Mouse (Mus musculus) forebrain, embryonic 16.5 days (tissue): ENCODE results near the gene Zfp503. TPM values are rescaled to one million over a fixed set of nuclear protein-coding genes. Genes with fewer than 3 reads are reported as not detected.

Experiments
- ATAC-seq: fragments of 200-750 bp; cut with Nextera tagmentation; 2 replicates; pipeline ENCODE4 v1.8.0; 2017; ENCODE audit warnings: mild to moderate bottlenecking, moderate library complexity
- H3K27ac ChIP-seq: fragments of 300-500 bp; sonication (generic); 2 replicates; pipeline ENCODE4 v1.5.1; 2014; ENCODE audit warnings: low read length, control low read depth
- H3K27me3 ChIP-seq: fragments of 300-500 bp; sonication (generic); replicated peaks from 2 replicates; pipeline ENCODE4 v1.6.1; 2014; ENCODE audit warnings: low read length; ENCODE audit not compliant: control insufficient read depth, insufficient read depth
- H3K36me3 ChIP-seq: fragments of 300-500 bp; sonication (generic); 2 replicates; pipeline ENCODE4 v1.6.1; 2014; ENCODE audit not compliant: control insufficient read depth, insufficient read depth
- H3K4me1 ChIP-seq: fragments of 300-500 bp; sonication (generic); replicated peaks from 2 replicates; pipeline ENCODE4 v1.6.1; 2014; ENCODE audit warnings: low read length; ENCODE audit not compliant: control insufficient read depth, insufficient read depth
- H3K4me2 ChIP-seq: fragments of 300-500 bp; sonication (generic); 2 replicates; pipeline ENCODE4 v1.6.1; 2014; ENCODE audit warnings: mild to moderate bottlenecking, low read length, control low read depth
- H3K4me3 ChIP-seq: fragments of 300-500 bp; sonication (generic); replicated peaks from 2 replicates; pipeline ENCODE4 v1.5.1; 2014; ENCODE audit warnings: mild to moderate bottlenecking, low read length, control low read depth
- H3K9ac ChIP-seq: fragments of 300-500 bp; sonication (generic); replicated peaks from 2 replicates; pipeline ENCODE4 v1.6.1; 2014; ENCODE audit warnings: low read depth, low read length, control low read depth
- H3K9me3 ChIP-seq: fragments of 300-500 bp; sonication (generic); 2 replicates; pipeline ENCODE4 v1.6.1; 2016; ENCODE audit warnings: low read length; ENCODE audit not compliant: control insufficient read depth
- WGBS: fragments of 180-500 bp; shearing (Covaris S2); extraction: QIAGEN DNeasy Blood & Tissue Kit; methylation state at CpG from one replicate; pipeline ENCODE4 v1.1.7; 2014; 5-methylcytosine and 5-hydroxymethylcytosine counted together
- polyA plus RNA-seq: library from polyadenylated mRNA; unstranded; fragments of >200 nt; fragmentation: Nextera tagmentation; extraction: Ambion mirVana; gene quantifications from 2 replicates; pipeline ENCODE4 v1.2.1, GENCODE M21; 2015

The Zfp503 gene
- polyA plus RNA-seq, 1 experiment from 2014 or later, result 5.5 TPM

GRCm38 (mm10) chr14:21995031-21995754 lies 5.8 kb upstream of the Zfp503 start:
- Histone ChIP-seq H3K36me3 (no peaks in the 10 kb centered on the region), H3K27me3 (peaks cover 46% of the 10 kb centered on the region), H3K9ac (peak overlapping the region; percentile 46), H3K4me2 (peak overlapping the region; percentile 57), H3K4me1 (peaks cover 22% of the 10 kb centered on the region), H3K27ac (peak overlapping the region; percentile 60), H3K4me3 (peak overlapping the region; percentile 45), H3K9me3 (no peaks in the 10 kb centered on the region)
- ATAC-seq, result peak; percentile 70
- WGBS, result under 1% methylated on average over 35 of the region's 36 CpGs

GRCm38 (mm10) chr14:21994061-21994990 lies 4.9 kb upstream of the Zfp503 start:
- ATAC-seq, result no peak
- Histone ChIP-seq H3K27ac (no peak overlapping the region), H3K36me3 (no peaks in the 10 kb centered on the region), H3K27me3 (peaks cover 55% of the 10 kb centered on the region), H3K9ac (0 out of 2 replicates have a peak overlapping the region, but pooled peaks have one; percentile 10), H3K4me1 (peaks cover 28% of the 10 kb centered on the region), H3K4me2 (peak overlapping the region; percentile 57), H3K9me3 (no peaks in the 10 kb centered on the region), H3K4me3 (peak overlapping the region; percentile 45)
- WGBS, result 4% methylated on average over 44 of the region's 44 CpGs

- 0 out of 2 replicates have a peak overlapping the region, but pooled peaks have one; percentile 5 for H3K4me3 ChIP-seq
- no peak for ATAC-seq
- H3K9ac ChIP-seq, result no peak overlapping the region
- peaks cover 63% of the 10 kb centered on the region for H3K27me3 ChIP-seq
- H3K36me3 ChIP-seq, result no peaks in the 10 kb centered on the region
- H3K27ac ChIP-seq, result no peak overlapping the region
- H3K4me1 ChIP-seq, result peaks cover 36% of the 10 kb centered on the region
- H3K4me2 ChIP-seq, result no peak overlapping the region; the same call in 1 of the 2 replicates
- 28% methylated on average over 14 of the region's 14 CpGs for WGBS
- H3K9me3 ChIP-seq, result no peaks in the 10 kb centered on the region
Measured at GRCm38 (mm10) chr14:21993251-21994060, 4.1 kb upstream of the Zfp503 start.

- Histone ChIP-seq H3K9ac (no peak overlapping the region), H3K9me3 (no peaks in the 10 kb centered on the region), H3K4me3 (no peak overlapping the region), H3K4me2 (peak overlapping the region; percentile 87), H3K27ac (no peak overlapping the region), H3K36me3 (no peaks in the 10 kb centered on the region), H3K4me1 (peaks cover 41% of the 10 kb centered on the region), H3K27me3 (peaks cover 60% of the 10 kb centered on the region)
- ATAC-seq, result no peak
- 56% methylated on average over 4 of the region's 4 CpGs for WGBS
Measured at GRCm38 (mm10) chr14:21992321-21992885, 3.0 kb upstream of the Zfp503 start.

- Histone ChIP-seq H3K4me2 (peak overlapping the region; percentile 87), H3K4me3 (peak overlapping the region; percentile 70; the same call in 1 of the 2 replicates), H3K9me3 (no peaks in the 10 kb centered on the region), H3K27me3 (peaks cover 57% of the 10 kb centered on the region), H3K4me1 (peaks cover 46% of the 10 kb centered on the region), H3K27ac (no peak overlapping the region), H3K9ac (no peak overlapping the region), H3K36me3 (no peaks in the 10 kb centered on the region)
- WGBS, result 23% methylated on average over 5 of the region's 5 CpGs
- ATAC-seq, result no peak
Measured at GRCm38 (mm10) chr14:21991856-21992255, 2.5 kb upstream of the Zfp503 start.

- peak overlapping the region; percentile 87 for H3K4me2 ChIP-seq
- H3K27ac ChIP-seq, result no peak overlapping the region; the same call in 1 of the 2 replicates
- no peaks in the 10 kb centered on the region for H3K36me3 ChIP-seq
- 2% methylated on average over 26 of the region's 26 CpGs for WGBS
- H3K9me3 ChIP-seq, result no peaks in the 10 kb centered on the region
- H3K27me3 ChIP-seq, result peaks cover 52% of the 10 kb centered on the region
- peaks cover 49% of the 10 kb centered on the region for H3K4me1 ChIP-seq
- ATAC-seq, result no peak
- peak overlapping the region; percentile 70 for H3K4me3 ChIP-seq
- peak overlapping the region; percentile 19 for H3K9ac ChIP-seq
Measured at GRCm38 (mm10) chr14:21991251-21991780, 1.9 kb upstream of the Zfp503 start.

- Histone ChIP-seq H3K4me3 (peak overlapping the region; percentile 70), H3K4me1 (peaks cover 55% of the 10 kb centered on the region), H3K9ac (peak overlapping the region; percentile 20), H3K27me3 (peaks cover 49% of the 10 kb centered on the region), H3K27ac (peak overlapping the region; percentile 39; the same call in 1 of the 2 replicates), H3K9me3 (no peaks in the 10 kb centered on the region), H3K36me3 (no peaks in the 10 kb centered on the region), H3K4me2 (peak overlapping the region; percentile 87)
- no peak for ATAC-seq
- 3% methylated on average over 31 of the region's 31 CpGs for WGBS
Measured at GRCm38 (mm10) chr14:21990321-21991021, 1.1 kb upstream of the Zfp503 start.
